Mouse (Mus musculus) layer of hippocampus, adult 8-10 months (tissue): Measurements from ENCODE around the gene Cd36. TPM values are rescaled to one million over a fixed set of nuclear protein-coding genes. Genes with fewer than 3 reads are reported as not detected.

ENCODE experiments used
- DNase-seq, 2 experiments: peaks; one replicate each; pipeline ENCODE4 v3.0.0; 2022; ENCODE audit warnings: low spot score in 2 of 2
- total RNA-seq, 4 experiments: library from RNA; stranded (reverse); gene quantifications; 2 replicates each; pipeline ENCODE4 v1.2.4; 2022

Cd36 gene
- total RNA-seq, 4 experiments from 2014 or later, result 3.9 to 14.9 (median 6.9) TPM

- no peak for DNase-seq
These were observed 81.7 kb downstream of the Cd36 start for GRCm38 (mm10) chr5:17806774-17807377.

GRCm38 (mm10) chr5:17776571-17776970 is 112.0 kb downstream of the Cd36 start:
- no peak for DNase-seq

GRCm38 (mm10) chr5:17770328-17770727 is 118.3 kb downstream of the Cd36 start:
- DNase-seq, result no peak

- no peak for DNase-seq
These were observed 122.5 kb downstream of the Cd36 start for GRCm38 (mm10) chr5:17766006-17766677.

GRCm38 (mm10) chr5:17753471-17754005 is 135.1 kb downstream of the Cd36 start:
- no peak for DNase-seq

GRCm38 (mm10) chr5:17748293-17748692 is 140.3 kb downstream of the Cd36 start:
- no peak for DNase-seq

- no peak for DNase-seq
These were observed 141.5 kb downstream of the Cd36 start for GRCm38 (mm10) chr5:17747143-17747542.

- DNase-seq, result no peak
These were observed 142.1 kb downstream of the Cd36 start for GRCm38 (mm10) chr5:17746520-17746919.

GRCm38 (mm10) chr5:17739805-17740204 is 148.8 kb downstream of the Cd36 start:
- DNase-seq, result no peak

Other genes starting within 250 kb of the Cd36 start
- gene Gnat3, start 73.7 kb upstream of the Cd36 start, total RNA-seq, result not detected